Mouse (Mus musculus): ENCODE measurements around the gene Tbc1d1. TPM values are rescaled to one million over a fixed set of nuclear protein-coding genes. Genes with fewer than 3 reads are reported as not detected.

Tbc1d1 gene
- polyA plus RNA-seq, 1 experiment from 2014 or later, result 28.9 TPM

GRCm38 (mm10) chr5:64267279-64267678 is 111.2 kb downstream of the Tbc1d1 start:
- WGBS, result 76% methylated on average over 9 of the region's 9 CpGs
- H3K27me3 ChIP-seq (replicated peaks), result no peaks in the 10 kb centered on the region
- no peak overlapping the region for H3K4me2 ChIP-seq
- ATAC-seq (ENCODE audit: insufficient read depth, low FRiP score, low read depth), result no peak
- H3K9ac ChIP-seq, result no peak overlapping the region
- 0 out of 2 replicates have a peak, but pooled peaks cover 3% of the 10 kb centered on the region for H3K4me1 ChIP-seq
- 0 out of 2 replicates have a peak, but pooled peaks cover 5% of the 10 kb centered on the region for H3K36me3 ChIP-seq
- H3K9me3 ChIP-seq, result no peaks in the 10 kb centered on the region
- no peak overlapping the region for H3K4me3 ChIP-seq (replicated peaks)
- no peak overlapping the region for H3K27ac ChIP-seq

GRCm38 (mm10) chr5:64269669-64270068 is 113.6 kb downstream of the Tbc1d1 start:
- Histone ChIP-seq H3K36me3 (peaks cover 5% of the 10 kb centered on the region; the same call in 1 of the 2 replicates), H3K27ac (no peak overlapping the region), H3K4me1 (0 out of 2 replicates have a peak, but pooled peaks cover 3% of the 10 kb centered on the region), H3K9me3 (no peaks in the 10 kb centered on the region), H3K4me2 (no peak overlapping the region), H3K27me3 (replicated peaks) (no peaks in the 10 kb centered on the region), H3K4me3 (replicated peaks) (no peak overlapping the region), H3K9ac (no peak overlapping the region)
- ATAC-seq (ENCODE audit: insufficient read depth, low FRiP score, low read depth), result no peak
- WGBS, result 47% methylated on average over 7 of the region's 7 CpGs

- Histone ChIP-seq H3K27me3 (replicated peaks) (no peaks in the 10 kb centered on the region), H3K9ac (no peak overlapping the region), H3K9me3 (no peaks in the 10 kb centered on the region), H3K4me2 (no peak overlapping the region), H3K36me3 (peaks cover 8% of the 10 kb centered on the region; the same call in 1 of the 2 replicates), H3K4me3 (replicated peaks) (no peak overlapping the region), H3K27ac (no peak overlapping the region), H3K4me1 (0 out of 2 replicates have a peak, but pooled peaks cover 3% of the 10 kb centered on the region)
- WGBS, result 90% methylated on average over 1 of the region's 1 CpGs
- ATAC-seq (ENCODE audit: insufficient read depth, low FRiP score, low read depth), result no peak
Observed at GRCm38 (mm10) chr5:64273517-64273916, 117.4 kb downstream of the Tbc1d1 start.

- no peak for ATAC-seq (ENCODE audit: insufficient read depth, low FRiP score, low read depth)
- WGBS, result 79% methylated on average over 9 of the region's 9 CpGs
- Histone ChIP-seq H3K4me1 (0 out of 2 replicates have a peak, but pooled peaks cover 3% of the 10 kb centered on the region), H3K27me3 (replicated peaks) (no peaks in the 10 kb centered on the region), H3K36me3 (peaks cover 8% of the 10 kb centered on the region; the same call in 1 of the 2 replicates), H3K27ac (no peak overlapping the region), H3K9ac (no peak overlapping the region), H3K9me3 (no peaks in the 10 kb centered on the region), H3K4me2 (no peak overlapping the region), H3K4me3 (replicated peaks) (no peak overlapping the region)
Observed at GRCm38 (mm10) chr5:64274296-64274695, 118.2 kb downstream of the Tbc1d1 start.

- Histone ChIP-seq H3K27ac (no peak overlapping the region), H3K9ac (no peak overlapping the region), H3K4me1 (0 out of 2 replicates have a peak, but pooled peaks cover 3% of the 10 kb centered on the region), H3K36me3 (peaks cover 8% of the 10 kb centered on the region; the same call in 1 of the 2 replicates), H3K27me3 (replicated peaks) (no peaks in the 10 kb centered on the region), H3K9me3 (no peaks in the 10 kb centered on the region), H3K4me2 (no peak overlapping the region), H3K4me3 (replicated peaks) (no peak overlapping the region)
- WGBS, result 32% methylated on average over 17 of the region's 17 CpGs
- ATAC-seq (ENCODE audit: insufficient read depth, low FRiP score, low read depth), result no peak
Observed at GRCm38 (mm10) chr5:64274738-64275451, 118.8 kb downstream of the Tbc1d1 start.

- H3K36me3 ChIP-seq, result peaks cover 9% of the 10 kb centered on the region; the same call in 1 of the 2 replicates
- WGBS, result 72% methylated on average over 7 of the region's 7 CpGs
- H3K27ac ChIP-seq, result no peak overlapping the region
- no peak for ATAC-seq (ENCODE audit: insufficient read depth, low FRiP score, low read depth)
- no peak overlapping the region for H3K4me2 ChIP-seq
- no peaks in the 10 kb centered on the region for H3K4me1 ChIP-seq
- H3K9ac ChIP-seq, result no peak overlapping the region
- H3K27me3 ChIP-seq (replicated peaks), result no peaks in the 10 kb centered on the region
- no peaks in the 10 kb centered on the region for H3K9me3 ChIP-seq
- no peak overlapping the region for H3K4me3 ChIP-seq (replicated peaks)
Observed at GRCm38 (mm10) chr5:64277646-64278191, 121.6 kb downstream of the Tbc1d1 start.

GRCm38 (mm10) chr5:64279668-64280067 is 123.6 kb downstream of the Tbc1d1 start:
- H3K27ac ChIP-seq, result 0 out of 2 replicates have a peak overlapping the region, but pooled peaks have one; percentile 38
- no peak overlapping the region for H3K4me3 ChIP-seq (replicated peaks)
- no peak overlapping the region for H3K4me2 ChIP-seq
- H3K9ac ChIP-seq, result no peak overlapping the region
- peak; percentile 68 for ATAC-seq (ENCODE audit: insufficient read depth, low FRiP score, low read depth)
- H3K27me3 ChIP-seq (replicated peaks), result no peaks in the 10 kb centered on the region
- H3K4me1 ChIP-seq, result no peaks in the 10 kb centered on the region
- 0 out of 2 replicates have a peak, but pooled peaks cover 9% of the 10 kb centered on the region for H3K36me3 ChIP-seq
- WGBS, result 51% methylated on average over 7 of the region's 7 CpGs
- no peaks in the 10 kb centered on the region for H3K9me3 ChIP-seq

- Histone ChIP-seq H3K9ac (no peak overlapping the region), H3K36me3 (0 out of 2 replicates have a peak, but pooled peaks cover 9% of the 10 kb centered on the region), H3K4me3 (replicated peaks) (no peak overlapping the region), H3K4me2 (no peak overlapping the region), H3K27ac (no peak overlapping the region), H3K9me3 (no peaks in the 10 kb centered on the region), H3K27me3 (replicated peaks) (no peaks in the 10 kb centered on the region), H3K4me1 (no peaks in the 10 kb centered on the region)
- 87% methylated on average over 8 of the region's 8 CpGs for WGBS
- no peak for ATAC-seq (ENCODE audit: insufficient read depth, low FRiP score, low read depth)
Observed at GRCm38 (mm10) chr5:64280191-64280590, 124.1 kb downstream of the Tbc1d1 start.

GRCm38 (mm10) chr5:64280613-64281012 is 124.5 kb downstream of the Tbc1d1 start:
- Histone ChIP-seq H3K4me3 (replicated peaks) (no peak overlapping the region), H3K9me3 (no peaks in the 10 kb centered on the region), H3K27me3 (replicated peaks) (no peaks in the 10 kb centered on the region), H3K4me1 (no peaks in the 10 kb centered on the region), H3K27ac (no peak overlapping the region), H3K4me2 (no peak overlapping the region), H3K36me3 (0 out of 2 replicates have a peak, but pooled peaks cover 9% of the 10 kb centered on the region), H3K9ac (no peak overlapping the region)
- 53% methylated on average over 4 of the region's 4 CpGs for WGBS
- no peak for ATAC-seq (ENCODE audit: insufficient read depth, low FRiP score, low read depth)

- Histone ChIP-seq H3K9me3 (no peaks in the 10 kb centered on the region), H3K36me3 (0 out of 2 replicates have a peak, but pooled peaks cover 5% of the 10 kb centered on the region), H3K27ac (no peak overlapping the region), H3K9ac (no peak overlapping the region), H3K4me2 (no peak overlapping the region), H3K27me3 (replicated peaks) (no peaks in the 10 kb centered on the region), H3K4me3 (replicated peaks) (no peak overlapping the region), H3K4me1 (no peaks in the 10 kb centered on the region)
- ATAC-seq (ENCODE audit: insufficient read depth, low FRiP score, low read depth), result no peak
- 88% methylated on average over 7 of the region's 7 CpGs for WGBS
Observed at GRCm38 (mm10) chr5:64281674-64282073, 125.6 kb downstream of the Tbc1d1 start.

- ATAC-seq (ENCODE audit: insufficient read depth, low FRiP score, low read depth), result no peak
- Histone ChIP-seq H3K27me3 (replicated peaks) (no peaks in the 10 kb centered on the region), H3K4me1 (no peaks in the 10 kb centered on the region), H3K36me3 (0 out of 2 replicates have a peak, but pooled peaks cover 5% of the 10 kb centered on the region), H3K4me2 (no peak overlapping the region), H3K4me3 (replicated peaks) (no peak overlapping the region), H3K9me3 (no peaks in the 10 kb centered on the region), H3K27ac (0 out of 2 replicates have a peak overlapping the region, but pooled peaks have one; percentile 17), H3K9ac (no peak overlapping the region)
- 49% methylated on average over 4 of the region's 4 CpGs for WGBS
Observed at GRCm38 (mm10) chr5:64282594-64282993, 126.5 kb downstream of the Tbc1d1 start.

- H3K9ac ChIP-seq, result no peak overlapping the region
- H3K4me3 ChIP-seq (replicated peaks), result no peak overlapping the region
- H3K27ac ChIP-seq, result no peak overlapping the region
- no peak overlapping the region for H3K4me2 ChIP-seq
- no peaks in the 10 kb centered on the region for H3K27me3 ChIP-seq (replicated peaks)
- H3K9me3 ChIP-seq, result no peaks in the 10 kb centered on the region
- ATAC-seq (ENCODE audit: insufficient read depth, low FRiP score, low read depth), result no peak
- 0 out of 2 replicates have a peak, but pooled peaks cover 5% of the 10 kb centered on the region for H3K36me3 ChIP-seq
- H3K4me1 ChIP-seq, result peaks cover 11% of the 10 kb centered on the region
- 90% methylated on average over 4 of the region's 4 CpGs for WGBS
Observed at GRCm38 (mm10) chr5:64285289-64285688, 129.2 kb downstream of the Tbc1d1 start.

All from stomach, embryonic 15.5 days (tissue).